Mouse (Mus musculus): ENCODE results near the gene Pet100. TPM values are rescaled to one million over a fixed set of nuclear protein-coding genes. Genes with fewer than 3 reads are reported as not detected.
"Not testable (repeated sequence)": the region's sequence is repeated elsewhere in the genome, so short reads cannot be mapped to it uniquely, and the experiment has no call there.

Gene Pet100
- 121 TPM in 2 replicates for total RNA-seq (2021)
- long read RNA-seq, experiment 1, transcript Pet100-201 (4 exons, 1,193 nt): major isoform, 54 of 63 reads
- long read RNA-seq, experiment 1, partial matches to known transcripts: 4 of 63 reads
- long read RNA-seq, experiment 1, other reads (novel, unspliced or antisense): 4 of 63 reads
- long read RNA-seq, experiment 2, transcript Pet100-201 (4 exons, 1,193 nt): major isoform, 70 of 84 reads
- long read RNA-seq, experiment 2, partial matches to known transcripts: 4 of 84 reads
- long read RNA-seq, experiment 2, other reads (novel, unspliced or antisense): 6 of 84 reads

- DNase-seq: peak; percentile 98
Measured at GRCm38 (mm10) chr8:3621199-3621970, at the start of gene Pet100, which contains the start of gene Xab2. TSS of gene Pet100 (plus strand) at chr8:3621548. TSS of gene Xab2 (minus strand) at chr8:3621316.

- DNase-seq: no peak
Measured at GRCm38 (mm10) chr8:3574546-3574945, 46.8 kb upstream of the Pet100 start.

DNA sequence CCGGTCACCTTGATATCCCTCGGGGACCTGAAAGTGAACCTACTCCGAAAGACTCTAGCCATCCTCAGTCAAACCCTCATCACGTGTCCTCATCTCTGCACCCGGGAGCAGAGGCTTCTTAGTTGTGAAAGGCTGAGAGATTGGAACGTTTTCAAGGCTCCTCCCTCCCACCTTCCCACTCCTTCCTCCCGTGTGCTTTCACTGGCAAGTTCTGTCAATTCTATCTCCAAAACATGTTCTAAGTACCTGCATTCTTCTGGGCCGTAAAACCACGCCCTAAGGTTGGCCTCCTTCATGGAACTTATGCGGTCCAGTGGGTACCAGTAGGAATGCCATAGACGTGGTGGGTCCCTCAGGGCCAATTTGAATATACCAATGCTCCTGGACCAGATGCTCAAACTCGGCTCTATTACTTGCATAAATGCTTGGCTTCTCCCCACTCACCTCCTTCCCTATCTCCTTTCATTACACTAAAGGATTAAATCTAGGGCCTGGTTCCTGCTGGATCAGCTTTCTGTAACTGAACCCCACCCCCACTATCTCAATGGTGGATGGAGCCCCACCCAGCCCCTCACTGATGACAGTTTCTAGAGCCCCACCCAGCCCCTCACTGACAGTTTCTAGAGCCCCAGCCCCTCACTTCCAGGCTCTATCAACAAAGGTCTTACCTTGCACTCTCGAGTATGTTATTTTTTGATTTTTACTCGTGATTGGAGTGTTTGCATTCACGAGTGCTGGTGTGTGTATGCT, 45.0 kb upstream of the Pet100 start:
- no peak for DNase-seq

DNA sequence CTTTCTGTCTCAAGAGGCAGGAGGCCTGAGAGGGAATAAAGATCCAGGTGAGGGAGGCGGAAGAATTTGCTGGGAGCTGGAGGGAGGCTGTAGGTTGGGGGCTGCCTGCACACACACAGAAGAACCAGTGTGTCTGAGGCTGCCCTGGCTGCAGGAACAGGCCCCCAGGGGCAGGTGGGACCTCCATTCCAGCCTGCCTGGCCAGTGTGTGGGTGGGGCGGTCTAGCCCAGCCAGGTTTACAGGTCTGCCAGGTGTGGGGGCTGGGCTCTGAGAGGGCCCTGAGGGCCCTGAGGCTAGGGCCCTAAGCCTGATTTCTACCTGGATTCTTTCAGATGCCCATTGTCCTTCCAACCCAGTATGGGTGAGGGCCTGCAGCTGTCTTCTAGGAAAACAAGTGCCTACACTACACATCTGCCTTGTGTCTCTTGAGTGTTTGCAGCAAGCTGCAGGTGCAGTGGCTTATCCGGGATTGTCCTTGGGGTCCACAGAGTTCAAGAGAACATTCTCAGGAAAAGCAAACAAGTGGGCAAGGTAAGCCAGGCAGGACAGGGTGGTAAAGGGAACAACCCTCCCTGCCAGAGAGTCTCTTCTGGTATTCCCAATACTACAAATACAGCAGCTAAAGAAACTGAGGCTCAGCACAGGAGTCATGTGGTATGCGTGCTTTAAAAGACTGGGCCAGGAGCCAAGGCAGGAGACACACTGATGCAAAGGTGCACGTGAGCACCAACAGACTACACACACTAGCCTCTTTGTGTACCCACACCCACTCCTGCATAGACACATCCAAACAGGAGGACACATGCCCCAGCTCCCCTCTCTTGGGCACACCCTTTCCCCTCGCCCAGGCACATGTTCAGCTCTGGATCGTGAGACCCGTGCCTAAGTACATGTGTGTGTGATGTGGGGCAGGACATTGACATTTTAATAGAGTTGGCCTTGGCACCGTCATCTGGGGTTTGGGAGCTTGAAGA, 41.7 kb upstream of the Pet100 start:
- DNase-seq: no peak

- not testable (repeated sequence) for DNase-seq
Measured at GRCm38 (mm10) chr8:3581961-3582360, 39.4 kb upstream of the Pet100 start.

GRCm38 (mm10) chr8:3586452-3586851, 34.9 kb upstream of the Pet100 start:
- DNase-seq: no peak

DNA sequence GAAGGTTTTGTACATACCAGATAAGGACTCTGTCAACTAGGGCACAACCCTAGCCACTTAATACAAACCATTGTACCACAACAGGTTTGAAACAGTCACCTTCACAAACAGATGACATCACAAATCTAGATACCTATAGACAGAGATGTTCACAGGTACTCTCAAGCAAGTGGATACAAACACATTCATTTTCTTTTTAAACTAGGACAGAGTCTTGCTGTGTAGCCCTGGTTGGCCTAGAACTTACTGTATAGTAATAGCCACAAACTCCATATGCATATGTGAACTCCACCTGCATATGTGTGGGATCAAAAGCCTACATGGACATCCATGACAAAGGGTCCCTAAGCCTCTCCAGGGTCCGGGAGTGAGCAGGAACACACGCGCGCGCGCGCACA, 34.4 kb upstream of the Pet100 start, which contains the start of gene Camsap3:
Gene Camsap3 (plus strand): TSS at position 301 of the 398 bp plus-strand sequence.
- no peak for DNase-seq

GRCm38 (mm10) chr8:3587391-3588257, 33.7 kb upstream of the Pet100 start:
- DNase-seq: peak; percentile 67

DNA sequence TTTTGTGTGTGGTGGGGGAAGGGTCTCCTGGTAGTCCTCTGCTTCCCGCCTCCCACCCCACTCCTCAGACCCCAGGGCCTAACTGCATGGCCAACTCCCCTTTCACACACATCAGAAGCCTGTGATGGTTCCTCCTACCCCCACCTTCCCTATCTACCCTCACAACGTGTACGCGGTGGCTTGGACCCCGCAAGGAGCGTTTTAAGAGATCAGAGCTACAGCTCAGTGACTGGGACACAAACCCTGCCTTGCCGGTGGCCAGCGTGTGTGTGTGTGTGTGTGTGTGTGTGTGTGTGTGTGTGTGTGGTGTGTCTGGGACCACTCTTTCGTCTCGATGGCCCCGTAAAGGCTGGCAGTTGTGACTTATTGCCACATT, 33.1 kb upstream of the Pet100 start:
- peak; percentile 11 for DNase-seq

- peak; percentile 72 for DNase-seq
Measured at GRCm38 (mm10) chr8:3593470-3593869, 27.9 kb upstream of the Pet100 start.

- DNase-seq: no peak
Measured at GRCm38 (mm10) chr8:3594466-3594865, 26.9 kb upstream of the Pet100 start.

- no peak for DNase-seq
Measured at GRCm38 (mm10) chr8:3598054-3598453, 23.3 kb upstream of the Pet100 start.

DNA sequence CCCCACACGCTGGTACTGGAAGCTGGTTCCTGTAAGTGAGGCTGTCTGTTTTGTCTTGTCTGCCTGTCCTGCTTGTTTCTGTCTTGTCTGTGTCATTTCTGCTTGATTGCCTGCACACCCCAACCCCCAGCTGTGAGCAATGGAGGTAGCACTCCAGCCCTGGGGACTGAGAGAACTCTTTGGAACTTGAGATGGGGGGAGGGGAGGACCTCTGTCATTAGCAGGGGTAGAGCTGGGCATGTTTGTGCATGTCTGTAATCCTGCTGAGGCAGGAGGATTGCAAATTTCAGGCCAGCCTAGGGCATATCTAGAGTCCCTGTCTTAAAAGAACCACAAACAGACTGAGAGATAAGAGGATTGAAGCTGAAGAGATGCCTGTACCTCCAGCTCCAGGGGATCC, 22.1 kb upstream of the Pet100 start:
- no peak for DNase-seq

GRCm38 (mm10) chr8:3600401-3600800, 20.9 kb upstream of the Pet100 start:
- peak; percentile 62 for DNase-seq

DNA sequence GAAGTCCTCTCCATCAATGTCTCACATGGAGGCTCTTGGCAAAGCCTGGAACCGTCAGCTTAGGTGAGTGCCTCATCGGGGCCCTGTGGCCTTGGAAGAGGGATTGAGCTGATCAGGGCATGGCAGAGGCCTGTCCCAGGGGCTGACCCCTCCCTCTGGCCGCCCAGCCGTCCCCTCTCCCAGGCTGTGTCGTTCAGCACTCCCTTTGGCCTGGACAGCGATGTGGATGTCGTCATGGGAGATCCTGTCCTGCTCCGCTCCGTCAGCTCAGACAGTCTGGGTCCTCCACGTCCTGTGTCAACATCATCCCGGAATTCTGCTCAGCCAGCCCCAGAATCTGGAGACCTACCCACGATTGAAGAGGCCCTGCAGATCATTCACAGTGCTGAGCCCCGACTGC, 17.9 kb upstream of the Pet100 start:
- no peak for DNase-seq

- peak; percentile 60 for DNase-seq
Measured at GRCm38 (mm10) chr8:3606593-3606992, 14.8 kb upstream of the Pet100 start.

DNA sequence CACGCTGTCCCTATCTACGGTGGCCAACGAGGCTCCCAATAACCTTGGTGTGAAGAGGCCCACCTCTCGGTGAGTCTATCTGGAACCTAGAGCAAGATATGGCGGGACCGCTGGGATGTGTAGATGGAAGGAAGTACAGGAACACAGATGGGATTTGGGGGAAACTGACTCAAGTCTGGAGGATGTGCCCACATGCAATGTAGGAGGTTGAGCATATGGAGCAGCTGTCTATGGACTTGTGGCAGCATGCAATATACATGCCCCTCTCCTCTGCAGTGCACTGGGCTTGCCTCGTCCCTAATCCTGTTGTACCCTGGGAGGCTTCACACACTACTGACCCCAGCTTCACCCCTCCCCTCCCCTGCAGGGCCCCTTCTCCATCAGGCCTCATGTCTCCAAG, 13.5 kb upstream of the Pet100 start:
- no peak for DNase-seq

- peak; percentile 73 for DNase-seq
Measured at GRCm38 (mm10) chr8:3609046-3609815, 12.1 kb upstream of the Pet100 start.

- DNase-seq: peak; percentile 34
Measured at GRCm38 (mm10) chr8:3609816-3610150, 11.6 kb upstream of the Pet100 start.

- DNase-seq: no peak
Measured at GRCm38 (mm10) chr8:3622119-3622518, 771 bp downstream of the Pet100 start.

Measured in adrenal gland, postnatal 14 days (tissue).